Mouse (Mus musculus): Measurements from ENCODE around the gene Fbln5.

Gene Fbln5

GRCm38 (mm10) chr12:101807400-101807799 lies 11.5 kb downstream of the Fbln5 start:
- peak; percentile 66 for DNase-seq

GRCm38 (mm10) chr12:101802445-101802844 lies 16.4 kb downstream of the Fbln5 start:
- DNase-seq = no peak

- DNase-seq = no peak
These were observed 17.1 kb downstream of the Fbln5 start for GRCm38 (mm10) chr12:101801744-101802143.

GRCm38 (mm10) chr12:101801051-101801450 lies 17.8 kb downstream of the Fbln5 start:
- DNase-seq = no peak

GRCm38 (mm10) chr12:101798189-101798922 lies 20.5 kb downstream of the Fbln5 start:
- DNase-seq = no peak

GRCm38 (mm10) chr12:101794458-101794857 lies 24.4 kb downstream of the Fbln5 start:
- DNase-seq = peak; percentile 55

- peak; percentile 46 for DNase-seq
These were observed 25.6 kb downstream of the Fbln5 start for GRCm38 (mm10) chr12:101793221-101793621.

- no peak for DNase-seq
These were observed 26.2 kb downstream of the Fbln5 start for GRCm38 (mm10) chr12:101792684-101793083.

GRCm38 (mm10) chr12:101789767-101790166 lies 29.1 kb downstream of the Fbln5 start:
- no peak for DNase-seq

GRCm38 (mm10) chr12:101789250-101789649 lies 29.6 kb downstream of the Fbln5 start:
- DNase-seq = no peak

GRCm38 (mm10) chr12:101782787-101783186 lies 36.1 kb downstream of the Fbln5 start:
- no peak for DNase-seq

GRCm38 (mm10) chr12:101780915-101781314 lies 37.9 kb downstream of the Fbln5 start:
- no peak for DNase-seq

GRCm38 (mm10) chr12:101777613-101778325 lies 41.1 kb downstream of the Fbln5 start:
- DNase-seq = no peak

GRCm38 (mm10) chr12:101776383-101776782 lies 42.5 kb downstream of the Fbln5 start:
- peak; percentile 58 for DNase-seq

GRCm38 (mm10) chr12:101774116-101774515 lies 44.7 kb downstream of the Fbln5 start:
- no peak for DNase-seq

- DNase-seq = no peak
These were observed 45.9 kb downstream of the Fbln5 start for GRCm38 (mm10) chr12:101772962-101773361.

GRCm38 (mm10) chr12:101770283-101771015 lies 48.4 kb downstream of the Fbln5 start:
- DNase-seq = no peak

GRCm38 (mm10) chr12:101767306-101768053 lies 51.4 kb downstream of the Fbln5 start:
- DNase-seq = peak; percentile 76

- peak; percentile 74 for DNase-seq
These were observed 52.5 kb downstream of the Fbln5 start for GRCm38 (mm10) chr12:101766228-101766852.

GRCm38 (mm10) chr12:101764870-101765269 lies 54.0 kb downstream of the Fbln5 start:
- DNase-seq = no peak

GRCm38 (mm10) chr12:101763065-101763464 lies 55.8 kb downstream of the Fbln5 start:
- DNase-seq = no peak

GRCm38 (mm10) chr12:101762054-101762453 lies 56.8 kb downstream of the Fbln5 start:
- DNase-seq = peak; percentile 53
